Mouse (Mus musculus): ENCODE measurements around the gene Pram1. TPM values are rescaled to one million over a fixed set of nuclear protein-coding genes. Genes with fewer than 3 reads are reported as not detected.

The Pram1 gene
- polyA plus RNA-seq, 1 experiment from 2014 or later = 0.99 TPM

DNA sequence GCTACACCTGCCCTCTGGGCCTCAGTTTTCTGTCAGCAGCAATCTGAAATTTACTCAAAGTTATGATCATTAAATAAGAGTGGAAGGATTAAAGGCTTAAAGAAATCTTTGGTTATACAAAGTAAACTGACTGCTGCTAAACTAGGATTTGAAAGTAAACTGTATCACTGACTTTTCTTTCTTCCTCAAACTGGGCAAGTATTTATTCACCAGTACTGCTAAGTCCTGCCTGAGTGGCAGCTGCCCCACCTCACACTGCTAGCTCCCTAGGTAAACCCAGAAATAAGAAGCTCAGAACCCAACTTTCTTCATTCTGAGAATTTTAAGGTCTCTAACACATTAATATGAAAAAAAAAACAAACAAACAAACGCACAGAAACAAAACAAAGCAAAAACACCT, 36.0 kb downstream of the Pram1 start:
- no peak for ATAC-seq (ENCODE audit: insufficient number of reproducible peaks, low FRiP score, low TSS enrichment, low read depth)
- 79% methylated on average over 1 of the region's 1 CpGs for WGBS
- Histone ChIP-seq H3K4me2 (replicated peaks) (no peak overlapping the region), H3K9me3 (replicated peaks) (no peaks in the 10 kb centered on the region), H3K9ac (no peak overlapping the region), H3K27me3 (no peaks in the 10 kb centered on the region), H3K4me1 (peaks cover 9% of the 10 kb centered on the region), H3K36me3 (peaks cover 15% of the 10 kb centered on the region), H3K4me3 (replicated peaks) (no peak overlapping the region), H3K27ac (replicated peaks) (no peak overlapping the region)

DNA sequence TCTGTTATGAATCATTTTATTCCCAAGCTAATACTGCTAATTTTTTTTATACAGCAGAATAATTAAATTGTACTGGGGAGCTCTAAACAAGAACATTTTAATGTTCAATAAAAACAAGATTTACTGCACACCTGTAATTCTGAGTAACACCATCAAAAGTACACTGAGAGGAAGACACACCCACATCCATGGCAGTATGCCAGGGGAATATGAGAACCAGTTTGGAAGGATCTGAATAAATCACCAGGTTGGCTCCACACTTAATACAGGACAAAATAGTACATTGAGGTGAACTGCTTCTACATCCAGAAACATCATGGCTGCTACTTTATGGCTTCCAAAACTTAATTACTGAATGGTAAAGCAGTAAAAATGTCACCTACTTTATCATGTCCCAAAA, 37.6 kb downstream of the Pram1 start:
- Histone ChIP-seq H3K36me3 (peaks cover 15% of the 10 kb centered on the region), H3K4me1 (peaks cover 12% of the 10 kb centered on the region), H3K27ac (replicated peaks) (no peak overlapping the region), H3K4me3 (replicated peaks) (no peak overlapping the region), H3K9me3 (replicated peaks) (no peaks in the 10 kb centered on the region), H3K27me3 (no peaks in the 10 kb centered on the region), H3K9ac (no peak overlapping the region), H3K4me2 (replicated peaks) (no peak overlapping the region)
- no peak for ATAC-seq (ENCODE audit: insufficient number of reproducible peaks, low FRiP score, low TSS enrichment, low read depth)

- WGBS = 93% methylated on average over 2 of the region's 2 CpGs
- no peak for ATAC-seq (ENCODE audit: insufficient number of reproducible peaks, low FRiP score, low TSS enrichment, low read depth)
These were observed 38.2 kb downstream of the Pram1 start for GRCm38 (mm10) chr17:33676086-33676485.

GRCm38 (mm10) chr17:33678771-33679170, 40.9 kb downstream of the Pram1 start:
- H3K27ac ChIP-seq (replicated peaks) = no peak overlapping the region
- peaks cover 32% of the 10 kb centered on the region for H3K4me1 ChIP-seq
- H3K36me3 ChIP-seq = peaks cover 15% of the 10 kb centered on the region
- no peaks in the 10 kb centered on the region for H3K27me3 ChIP-seq
- no peak overlapping the region for H3K4me3 ChIP-seq (replicated peaks)
- no peak overlapping the region for H3K4me2 ChIP-seq (replicated peaks)
- no peak overlapping the region for H3K9ac ChIP-seq
- no peaks in the 10 kb centered on the region for H3K9me3 ChIP-seq (replicated peaks)
- no peak for ATAC-seq (ENCODE audit: insufficient number of reproducible peaks, low FRiP score, low TSS enrichment, low read depth)

More at GRCm38 (mm10) chr17:33676086-33676485, 38.2 kb downstream of the Pram1 start:
- Histone ChIP-seq H3K27me3 (no peaks in the 10 kb centered on the region), H3K4me1 (peaks cover 12% of the 10 kb centered on the region), H3K36me3 (peaks cover 15% of the 10 kb centered on the region), H3K9ac (no peak overlapping the region), H3K4me2 (replicated peaks) (no peak overlapping the region), H3K9me3 (replicated peaks) (no peaks in the 10 kb centered on the region), H3K27ac (replicated peaks) (no peak overlapping the region), H3K4me3 (replicated peaks) (no peak overlapping the region)

- no peak overlapping the region for H3K4me3 ChIP-seq (replicated peaks)
- no peaks in the 10 kb centered on the region for H3K9me3 ChIP-seq (replicated peaks)
- peaks cover 38% of the 10 kb centered on the region for H3K4me1 ChIP-seq
- no peak overlapping the region for H3K9ac ChIP-seq
- H3K36me3 ChIP-seq = peaks cover 8% of the 10 kb centered on the region
- H3K27me3 ChIP-seq = no peaks in the 10 kb centered on the region
- no peak for ATAC-seq (ENCODE audit: insufficient number of reproducible peaks, low FRiP score, low TSS enrichment, low read depth)
- H3K4me2 ChIP-seq (replicated peaks) = no peak overlapping the region
- H3K27ac ChIP-seq (replicated peaks) = no peak overlapping the region
These were observed 43.9 kb downstream of the Pram1 start for GRCm38 (mm10) chr17:33681767-33682166.

DNA sequence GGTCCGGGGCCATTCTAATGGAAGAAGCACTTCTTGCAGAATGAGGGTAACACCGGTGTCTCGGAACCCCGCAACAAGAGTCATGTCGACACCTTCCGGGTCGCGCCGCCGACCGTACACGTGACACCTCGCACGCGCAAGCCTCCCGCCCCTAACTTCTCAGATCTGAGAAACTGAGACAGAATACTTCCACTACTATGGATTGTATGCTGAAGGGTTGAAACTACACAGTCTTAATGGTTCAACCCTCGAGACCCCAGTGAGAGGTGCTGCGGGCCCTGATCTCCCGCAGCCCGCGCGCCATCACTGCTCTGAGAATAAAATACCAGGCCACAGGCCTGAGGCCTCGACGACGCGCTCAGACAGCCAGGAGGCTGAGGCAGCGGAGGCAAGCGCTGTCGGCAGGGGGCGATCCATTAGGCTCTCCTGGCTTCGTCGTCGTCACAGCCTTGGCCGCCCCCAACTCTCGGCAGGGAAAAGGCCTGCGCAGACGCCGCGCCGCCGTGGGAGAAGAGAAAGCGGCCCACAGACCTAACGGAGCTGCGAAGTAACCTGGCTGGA, 46.9 kb downstream of the Pram1 start:
- peak overlapping the region; percentile 86 for H3K27ac ChIP-seq (replicated peaks)
- H3K9ac ChIP-seq = peak overlapping the region; percentile 80
- H3K4me2 ChIP-seq (replicated peaks) = peak overlapping the region; percentile 82
- peak overlapping the region; percentile 57 for H3K4me3 ChIP-seq (replicated peaks)
- peaks cover 34% of the 10 kb centered on the region for H3K4me1 ChIP-seq
- ATAC-seq (ENCODE audit: insufficient number of reproducible peaks, low FRiP score, low TSS enrichment, low read depth) = peak; percentile 81
- no peaks in the 10 kb centered on the region for H3K36me3 ChIP-seq
- H3K9me3 ChIP-seq (replicated peaks) = no peaks in the 10 kb centered on the region
- no peaks in the 10 kb centered on the region for H3K27me3 ChIP-seq
- under 1% methylated on average over 44 of the region's 44 CpGs for WGBS

- Histone ChIP-seq H3K27ac (replicated peaks) (peak overlapping the region; percentile 86), H3K9me3 (replicated peaks) (no peaks in the 10 kb centered on the region), H3K27me3 (no peaks in the 10 kb centered on the region), H3K4me1 (peaks cover 32% of the 10 kb centered on the region), H3K4me2 (replicated peaks) (peak overlapping the region; percentile 82), H3K4me3 (replicated peaks) (peak overlapping the region; percentile 57), H3K9ac (peak overlapping the region; percentile 80), H3K36me3 (no peaks in the 10 kb centered on the region)
- ATAC-seq (ENCODE audit: insufficient number of reproducible peaks, low FRiP score, low TSS enrichment, low read depth) = peak; percentile 99
- under 1% methylated on average over 42 of the region's 42 CpGs for WGBS
These were observed 47.4 kb downstream of the Pram1 start for GRCm38 (mm10) chr17:33685249-33685653.

- peak within 1 kb of the TSS; percentile 57 for H3K4me3 ChIP-seq (replicated peaks)
- peak within 1 kb of the TSS; percentile 82 for H3K4me2 ChIP-seq (replicated peaks)
- H3K27ac ChIP-seq (replicated peaks) = peak within 1 kb of the TSS; percentile 65; the same call in 1 of the 2 replicates
- H3K9me3 ChIP-seq (replicated peaks) = no peaks in the 10 kb centered on the region
- H3K9ac ChIP-seq = peak within 1 kb of the TSS; percentile 22; the same call in 1 of the 2 replicates
- peaks cover 32% of the 10 kb centered on the region for H3K4me1 ChIP-seq
- H3K36me3 ChIP-seq = no peaks in the 10 kb centered on the region
- H3K27me3 ChIP-seq = no peaks in the 10 kb centered on the region
- no peak for ATAC-seq (ENCODE audit: insufficient number of reproducible peaks, low FRiP score, low TSS enrichment, low read depth)
- WGBS = 82% methylated on average over 1 of the region's 1 CpGs
These were observed 48.9 kb downstream of the Pram1 start, which contains the start of gene Hnrnpm for GRCm38 (mm10) chr17:33686760-33687159. Gene Hnrnpm, minus strand, starts transcription at chr17:33686860.

Other genes with a start within 250 kb of the Pram1 start
- 13.7 and 15.8 TPM in 2 replicates for gene Zfp101, start 243.4 kb upstream of the Pram1 start, polyA plus RNA-seq (2015; fragmentation: Nextera tagmentation; extraction: Ambion mirVana)
- not detected in 2 replicates for gene Actl9, start 205.2 kb upstream of the Pram1 start, polyA plus RNA-seq (2015; fragmentation: Nextera tagmentation; extraction: Ambion mirVana)
- 87.3 and 106 TPM in 2 replicates for gene Adamts10, start 113.9 kb upstream of the Pram1 start, polyA plus RNA-seq (2015; fragmentation: Nextera tagmentation; extraction: Ambion mirVana)
- 5.6 and 5.7 TPM in 2 replicates for gene Myo1f, start 82.3 kb upstream of the Pram1 start, polyA plus RNA-seq (2015; fragmentation: Nextera tagmentation; extraction: Ambion mirVana)
- gene Zfp414, start 9.0 kb upstream of the Pram1 start, polyA plus RNA-seq (2015; fragmentation: Nextera tagmentation; extraction: Ambion mirVana) = 42.9 and 55.7 TPM in 2 replicates
- 281 and 283 TPM in 2 replicates for gene Hnrnpm, start 48.8 kb downstream of the Pram1 start, polyA plus RNA-seq (2015; fragmentation: Nextera tagmentation; extraction: Ambion mirVana)
- gene March2, start 80.6 kb downstream of the Pram1 start, polyA plus RNA-seq (2015; fragmentation: Nextera tagmentation; extraction: Ambion mirVana) = 58.6 and 60.6 TPM in 2 replicates
- 269 and 325 TPM in 2 replicates for gene Rab11b, start 122.5 kb downstream of the Pram1 start, polyA plus RNA-seq (2015; fragmentation: Nextera tagmentation; extraction: Ambion mirVana)
- gene Angptl4, start 143.8 kb downstream of the Pram1 start, polyA plus RNA-seq (2015; fragmentation: Nextera tagmentation; extraction: Ambion mirVana) = 58.8 and 67.2 TPM in 2 replicates
- 45.3 and 45.8 TPM in 2 replicates for gene Kank3, start 172.5 kb downstream of the Pram1 start, polyA plus RNA-seq (2015; fragmentation: Nextera tagmentation; extraction: Ambion mirVana)
- 998 and 1,000 TPM in 2 replicates for gene Rps28, start 186.5 kb downstream of the Pram1 start, polyA plus RNA-seq (2015; fragmentation: Nextera tagmentation; extraction: Ambion mirVana)
- 432 and 453 TPM in 2 replicates for gene Ndufa7, start 186.5 kb downstream of the Pram1 start, polyA plus RNA-seq (2015; fragmentation: Nextera tagmentation; extraction: Ambion mirVana)
- 57.3 and 59.6 TPM in 2 replicates for gene Cd320, start 205.0 kb downstream of the Pram1 start, polyA plus RNA-seq (2015; fragmentation: Nextera tagmentation; extraction: Ambion mirVana)
- not detected in 2 replicates for gene Gm7029, start 235.8 kb downstream of the Pram1 start, polyA plus RNA-seq (2015; fragmentation: Nextera tagmentation; extraction: Ambion mirVana)